Comparison of ENCODE assay signal across 14 mouse cellular contexts in genomic region chr9:58295345-58295744, GRCm38 (mm10). TPM values are rescaled to one million over a fixed set of nuclear protein-coding genes. Genes with fewer than 3 reads are reported as not detected.
A peak's percentile ranks its signal among the peaks of the same experiment; 100 is the strongest.
DNase-seq lines count a peak whose midpoint lies in the region; ATAC-seq and TF ChIP-seq lines count a peak whose summit lies in the region.
"Had no signal": no experiment of that assay in that cellular context is flagged by ENCODE, and none has a peak within 500 bp of the region (broad histone marks: within the 10 kb centered on the region; RNA-seq: fewer than 3 reads in every experiment).

No protein-coding gene starts in this region.

- no peak for TF ChIP-seq EP300 in lung, postnatal 0 days (IDR thresholded peaks at IDR 0.05)

- WGBS in forebrain, embryonic 10.5 days: 85% methylated on average over 3 of the region's 3 CpGs
- 86% methylated on average over 3 of the region's 3 CpGs for WGBS in forebrain, embryonic 14.5 days
- 84% methylated on average over 3 of the region's 3 CpGs for WGBS in hindbrain, embryonic 10.5 days
- WGBS in hindbrain, embryonic 12.5 days: 88% methylated on average over 3 of the region's 3 CpGs
- WGBS in lung, embryonic 15.5 days: 82% methylated on average over 3 of the region's 3 CpGs
- 80% methylated on average over 3 of the region's 3 CpGs for WGBS in lung, postnatal 0 days
- 79% methylated on average over 3 of the region's 3 CpGs for WGBS in stomach, embryonic 15.5 days

- H3K36me3 ChIP-seq in forebrain, embryonic 10.5 days (replicated peaks): 0 out of 2 replicates have a peak, but pooled peaks cover 2% of the 10 kb centered on the region
- no peaks in the 10 kb centered on the region for H3K36me3 ChIP-seq in forebrain, embryonic 14.5 days (ENCODE audit: control insufficient read depth, insufficient read depth, low read length)
- no peaks in the 10 kb centered on the region for H3K36me3 ChIP-seq in hindbrain, embryonic 10.5 days
- H3K36me3 ChIP-seq in hindbrain, embryonic 12.5 days: no peaks in the 10 kb centered on the region
- 0 out of 2 replicates have a peak, but pooled peaks cover 2% of the 10 kb centered on the region for H3K36me3 ChIP-seq in lung, embryonic 15.5 days
- no peaks in the 10 kb centered on the region for H3K36me3 ChIP-seq in lung, postnatal 0 days (ENCODE audit: insufficient read depth, low read length)
- H3K36me3 ChIP-seq in stomach, embryonic 15.5 days: 0 out of 2 replicates have a peak, but pooled peaks cover 2% of the 10 kb centered on the region
- H3K36me3 ChIP-seq: neural tube, embryonic 15.5 days had no signal

- no peak for TF ChIP-seq CTCF in lung, postnatal 0 days (IDR thresholded peaks at IDR 0.05)

- H3K27ac ChIP-seq in forebrain, embryonic 10.5 days: peak overlapping the region; percentile 84
- no peak overlapping the region for H3K27ac ChIP-seq in forebrain, embryonic 14.5 days (ENCODE audit: low read depth, low read length)
- peak overlapping the region; percentile 85 for H3K27ac ChIP-seq in hindbrain, embryonic 10.5 days
- H3K27ac ChIP-seq in hindbrain, embryonic 12.5 days: no peak overlapping the region
- H3K27ac ChIP-seq in lung, embryonic 15.5 days: peak overlapping the region; percentile 80
- H3K27ac ChIP-seq in lung, postnatal 0 days (ENCODE audit: low read length): no peak overlapping the region
- peak overlapping the region; percentile 63 for H3K27ac ChIP-seq in stomach, embryonic 15.5 days
- H3K27ac ChIP-seq: left cerebral cortex, adult 2 months; neural tube, embryonic 15.5 days had no signal

- H3K4me1 ChIP-seq in forebrain, embryonic 10.5 days: peaks cover 41% of the 10 kb centered on the region
- H3K4me1 ChIP-seq in forebrain, embryonic 14.5 days (ENCODE audit: control insufficient read depth, insufficient read depth, low read length): 0 out of 2 replicates have a peak, but pooled peaks cover 3% of the 10 kb centered on the region
- H3K4me1 ChIP-seq in hindbrain, embryonic 10.5 days (replicated peaks): peaks cover 47% of the 10 kb centered on the region
- H3K4me1 ChIP-seq in hindbrain, embryonic 12.5 days: peaks cover 12% of the 10 kb centered on the region
- H3K4me1 ChIP-seq in lung, embryonic 15.5 days: peaks cover 36% of the 10 kb centered on the region
- H3K4me1 ChIP-seq in lung, postnatal 0 days (ENCODE audit: insufficient read depth, low read depth, low read length): no peaks in the 10 kb centered on the region; the same call in 1 of the 2 replicates
- peaks cover 33% of the 10 kb centered on the region for H3K4me1 ChIP-seq in stomach, embryonic 15.5 days
- H3K4me1 ChIP-seq: megakaryocyte, embryonic 14.5 days; neural tube, embryonic 15.5 days had no signal

- H3K9me3 ChIP-seq in forebrain, embryonic 10.5 days: no peaks in the 10 kb centered on the region
- no peaks in the 10 kb centered on the region for H3K9me3 ChIP-seq in forebrain, embryonic 14.5 days (replicated peaks; ENCODE audit: control insufficient read depth, low read length)
- no peaks in the 10 kb centered on the region for H3K9me3 ChIP-seq in hindbrain, embryonic 10.5 days
- H3K9me3 ChIP-seq in hindbrain, embryonic 12.5 days (replicated peaks): no peaks in the 10 kb centered on the region
- no peaks in the 10 kb centered on the region for H3K9me3 ChIP-seq in lung, embryonic 15.5 days
- H3K9me3 ChIP-seq in lung, postnatal 0 days (ENCODE audit: low read length): no peaks in the 10 kb centered on the region
- no peaks in the 10 kb centered on the region for H3K9me3 ChIP-seq in stomach, embryonic 15.5 days
- H3K9me3 ChIP-seq: megakaryocyte, embryonic 14.5 days; neural tube, embryonic 15.5 days had no signal

- ATAC-seq in forebrain, embryonic 14.5 days: no peak
- ATAC-seq in hindbrain, embryonic 12.5 days (ENCODE audit: low FRiP score): no peak
- no peak for ATAC-seq in lung, embryonic 15.5 days (ENCODE audit: borderline replicate concordance, extremely low read depth, low FRiP score, low TSS enrichment)
- ATAC-seq in lung, postnatal 0 days: no peak
- no peak for ATAC-seq in stomach, embryonic 15.5 days (ENCODE audit: insufficient read depth, low FRiP score, low read depth)
- ATAC-seq: forebrain, embryonic 16.5 days had no signal

- no peak overlapping the region for H3K4me3 ChIP-seq in forebrain, embryonic 10.5 days
- H3K4me3 ChIP-seq in forebrain, embryonic 14.5 days (ENCODE audit: low read depth, low read length): no peak overlapping the region
- no peak overlapping the region for H3K4me3 ChIP-seq in hindbrain, embryonic 10.5 days
- H3K4me3 ChIP-seq in hindbrain, embryonic 12.5 days: no peak overlapping the region
- H3K4me3 ChIP-seq in lung, embryonic 15.5 days: no peak overlapping the region
- H3K4me3 ChIP-seq in lung, postnatal 0 days (ENCODE audit: low read depth, low read length): no peak overlapping the region
- H3K4me3 ChIP-seq in stomach, embryonic 15.5 days (replicated peaks): no peak overlapping the region
- H3K4me3 ChIP-seq: left cerebral cortex, adult 2 months; megakaryocyte, embryonic 14.5 days; neural tube, embryonic 15.5 days had no signal

- H3K27me3 ChIP-seq in forebrain, embryonic 10.5 days (ENCODE audit: poor library complexity, severe bottlenecking): no peaks in the 10 kb centered on the region
- no peaks in the 10 kb centered on the region for H3K27me3 ChIP-seq in forebrain, embryonic 14.5 days (replicated peaks; ENCODE audit: control insufficient read depth, insufficient read depth, low read length)
- no peaks in the 10 kb centered on the region for H3K27me3 ChIP-seq in hindbrain, embryonic 10.5 days (ENCODE audit: insufficient read depth, poor library complexity, severe bottlenecking)
- no peaks in the 10 kb centered on the region for H3K27me3 ChIP-seq in hindbrain, embryonic 12.5 days
- no peaks in the 10 kb centered on the region for H3K27me3 ChIP-seq in lung, embryonic 15.5 days
- no peaks in the 10 kb centered on the region for H3K27me3 ChIP-seq in lung, postnatal 0 days (replicated peaks; ENCODE audit: insufficient read depth, low read length)
- H3K27me3 ChIP-seq in stomach, embryonic 15.5 days (replicated peaks): no peaks in the 10 kb centered on the region
- H3K27me3 ChIP-seq: neural tube, embryonic 15.5 days had no signal

- DNase-seq in forebrain, embryonic 10.5 days (ENCODE audit: extremely low spot score, low spot score): no peak
- DNase-seq in forebrain, embryonic 14.5 days (ENCODE audit: low spot score): no peak
- DNase-seq in hindbrain, embryonic 10.5 days (ENCODE audit: low spot score): no peak
- DNase-seq in lung, postnatal 0 days (ENCODE audit: low spot score): no peak
- DNase-seq in cerebellum, adult 8-10 months: no peak
- DNase-seq: cerebellum, adult 9-10 months; right cerebral cortex, postnatal 4 days had no signal

- H3K9ac ChIP-seq in forebrain, embryonic 14.5 days (ENCODE audit: low read length): no peak overlapping the region
- H3K9ac ChIP-seq in hindbrain, embryonic 12.5 days: no peak overlapping the region
- no peak overlapping the region for H3K9ac ChIP-seq in lung, embryonic 15.5 days
- no peak overlapping the region for H3K9ac ChIP-seq in lung, postnatal 0 days (replicated peaks; ENCODE audit: low read depth)
- no peak overlapping the region for H3K9ac ChIP-seq in stomach, embryonic 15.5 days
- H3K9ac ChIP-seq: neural tube, embryonic 15.5 days had no signal

- H3K4me2 ChIP-seq in forebrain, embryonic 14.5 days (ENCODE audit: low read length): no peak overlapping the region
- no peak overlapping the region for H3K4me2 ChIP-seq in hindbrain, embryonic 12.5 days (replicated peaks)
- no peak overlapping the region for H3K4me2 ChIP-seq in lung, embryonic 15.5 days
- no peak overlapping the region for H3K4me2 ChIP-seq in lung, postnatal 0 days (replicated peaks; ENCODE audit: low read depth, low read length)
- H3K4me2 ChIP-seq in stomach, embryonic 15.5 days: no peak overlapping the region
- H3K4me2 ChIP-seq: neural tube, embryonic 15.5 days had no signal

RNA-seq across cellular contexts. Expression of gene Loxl1, which starts 17.6 kb away (rescaled TPM):
- 7.1 and 7.2 TPM in 2 replicates for polyA plus RNA-seq in forebrain, embryonic 10.5 days (2016; fragmentation: Nextera tagmentation; extraction: Ambion mirVana)
- polyA plus RNA-seq in forebrain, embryonic 14.5 days (2014; fragmentation: Nextera tagmentation; extraction: Ambion mirVana): 9.2 and 11.1 TPM in 2 replicates
- polyA plus RNA-seq in hindbrain, embryonic 10.5 days (2016; fragmentation: Nextera tagmentation; extraction: Ambion mirVana): 9.9 and 14.5 TPM in 2 replicates
- 19.2 and 23.8 TPM in 2 replicates for polyA plus RNA-seq in hindbrain, embryonic 12.5 days (2016; fragmentation: Nextera tagmentation; extraction: Ambion mirVana)
- 48.4 and 49.4 TPM in 2 replicates for polyA plus RNA-seq in lung, embryonic 15.5 days (2015; fragmentation: Nextera tagmentation; extraction: Ambion mirVana)
- 121 and 122 TPM in 2 replicates for polyA plus RNA-seq in lung, postnatal 0 days (2015; fragmentation: Nextera tagmentation; extraction: Ambion mirVana)
- 42.1 and 49.2 TPM in 2 replicates for polyA plus RNA-seq in stomach, embryonic 15.5 days (2015; fragmentation: Nextera tagmentation; extraction: Ambion mirVana)

RNA-seq across cellular contexts. Expression of gene Stoml1, which starts 42.4 kb away (rescaled TPM):
- 24.8 and 28.8 TPM in 2 replicates for polyA plus RNA-seq in forebrain, embryonic 10.5 days (2016; fragmentation: Nextera tagmentation; extraction: Ambion mirVana)
- 75.1 and 81.1 TPM in 2 replicates for polyA plus RNA-seq in forebrain, embryonic 14.5 days (2014; fragmentation: Nextera tagmentation; extraction: Ambion mirVana)
- 27.7 and 39.8 TPM in 2 replicates for polyA plus RNA-seq in hindbrain, embryonic 10.5 days (2016; fragmentation: Nextera tagmentation; extraction: Ambion mirVana)
- 63.0 and 67.8 TPM in 2 replicates for polyA plus RNA-seq in hindbrain, embryonic 12.5 days (2016; fragmentation: Nextera tagmentation; extraction: Ambion mirVana)
- polyA plus RNA-seq in lung, embryonic 15.5 days (2015; fragmentation: Nextera tagmentation; extraction: Ambion mirVana): 30.1 and 30.3 TPM in 2 replicates
- polyA plus RNA-seq in lung, postnatal 0 days (2015; fragmentation: Nextera tagmentation; extraction: Ambion mirVana): 30.8 and 34.3 TPM in 2 replicates
- 24.1 and 30.0 TPM in 2 replicates for polyA plus RNA-seq in stomach, embryonic 15.5 days (2015; fragmentation: Nextera tagmentation; extraction: Ambion mirVana)

RNA-seq across cellular contexts. Expression of gene Pml, which starts 45.8 kb away (rescaled TPM):
- 13.7 and 14.4 TPM in 2 replicates for polyA plus RNA-seq in forebrain, embryonic 10.5 days (2016; fragmentation: Nextera tagmentation; extraction: Ambion mirVana)
- 5.3 and 6.0 TPM in 2 replicates for polyA plus RNA-seq in forebrain, embryonic 14.5 days (2014; fragmentation: Nextera tagmentation; extraction: Ambion mirVana)
- polyA plus RNA-seq in hindbrain, embryonic 10.5 days (2016; fragmentation: Nextera tagmentation; extraction: Ambion mirVana): 9.5 and 13.5 TPM in 2 replicates
- polyA plus RNA-seq in hindbrain, embryonic 12.5 days (2016; fragmentation: Nextera tagmentation; extraction: Ambion mirVana): 9.8 and 10.1 TPM in 2 replicates
- 19.6 and 20.2 TPM in 2 replicates for polyA plus RNA-seq in lung, embryonic 15.5 days (2015; fragmentation: Nextera tagmentation; extraction: Ambion mirVana)
- polyA plus RNA-seq in lung, postnatal 0 days (2015; fragmentation: Nextera tagmentation; extraction: Ambion mirVana): 6.4 and 6.8 TPM in 2 replicates
- polyA plus RNA-seq in stomach, embryonic 15.5 days (2015; fragmentation: Nextera tagmentation; extraction: Ambion mirVana): 15.5 and 19.6 TPM in 2 replicates

Comparison
In these comparisons a context has a peak if more than half of its experiments do, and no peak if none do; other contexts are left out.
1. H3K27ac ChIP-seq: peak in forebrain, embryonic 10.5 days (single experiment), hindbrain, embryonic 10.5 days (single experiment), lung, embryonic 15.5 days (single experiment) and stomach, embryonic 15.5 days (single experiment); none in forebrain, embryonic 14.5 days (single experiment), hindbrain, embryonic 12.5 days (single experiment) and lung, postnatal 0 days (single experiment).